11 mouse cellular contexts compared by ENCODE assay signal in genomic region chrX:38428818-38429440, GRCm38 (mm10). TPM values are rescaled to one million over a fixed set of nuclear protein-coding genes. Genes with fewer than 3 reads are reported as not detected.
DNase-seq lines count a peak whose midpoint lies in the region; TF ChIP-seq lines count a peak whose summit lies in the region.
"Had no signal": no experiment of that assay in that cellular context is flagged by ENCODE, and none has a peak within 500 bp of the region (broad histone marks: within the 10 kb centered on the region; RNA-seq: fewer than 3 reads in every experiment).

No protein-coding gene starts in this region.

- 0 out of 2 replicates have a peak overlapping the region, but pooled peaks have one; percentile 28 for H3K27ac ChIP-seq in kidney, adult 2 months (ENCODE audit: insufficient read depth, low read depth, low read length)
- H3K27ac ChIP-seq in CH12.LX (ENCODE audit: insufficient read depth, low read depth) = peak overlapping the region; percentile 71
- H3K27ac ChIP-seq in embryonic fibroblast, embryonic 13.5 days (ENCODE audit: insufficient read depth, low read length) = peak overlapping the region; percentile 59
- H3K27ac ChIP-seq: embryonic facial prominence, embryonic 10.5 days; limb, embryonic 12.5 days had no signal

- peaks cover 8% of the 10 kb centered on the region for H3K36me3 ChIP-seq in kidney, adult 2 months (ENCODE audit: control insufficient read depth, insufficient read depth, low read length)
- H3K36me3 ChIP-seq in CH12.LX (replicated peaks in 1 of 2; ENCODE audit: control insufficient read depth in 1 of 2, insufficient read depth in 1 of 2, low read length in 1 of 2) = peaks cover 30 to 63% of the 10 kb centered on the region in 2 experiments

- TF ChIP-seq EP300 in CH12.LX (IDR thresholded peaks at IDR 0.05; ENCODE audit: low read length) = no peak

- no peaks in the 10 kb centered on the region; the same call in 1 of the 2 replicates for H3K4me1 ChIP-seq in kidney, adult 2 months (ENCODE audit: control insufficient read depth, insufficient read depth, low read length)
- H3K4me1 ChIP-seq in CH12.LX (ENCODE audit: control insufficient read depth in 1 of 2, insufficient read depth in 2 of 2) = peaks cover 3 to 21% of the 10 kb centered on the region in 2 experiments; a peak in 3 of 4 replicates
- H3K4me1 ChIP-seq in embryonic fibroblast, embryonic 13.5 days (ENCODE audit: control insufficient read depth, insufficient read depth, low read length) = peaks cover 4% of the 10 kb centered on the region
- H3K4me1 ChIP-seq: embryonic facial prominence, embryonic 10.5 days; limb, embryonic 12.5 days had no signal

- dilution Hi-C loops in CH12.LX (cut with MboI; ENCODE audit: extremely low pct_ligation_motif_present, extremely low pct_unique_long_range_greater_than_20kb, low sequenced_read_pairs) = no loop called here

- H3K27me3 ChIP-seq in kidney, adult 2 months (replicated peaks; ENCODE audit: control insufficient read depth, insufficient read depth, low read length) = no peaks in the 10 kb centered on the region
- H3K27me3 ChIP-seq in CH12.LX (replicated peaks) = no peaks in the 10 kb centered on the region
- H3K27me3 ChIP-seq: limb, embryonic 12.5 days had no signal

- H3K9me3 ChIP-seq in CH12.LX (replicated peaks; ENCODE audit: low read length) = no peaks in the 10 kb centered on the region
- H3K9me3 ChIP-seq: embryonic facial prominence, embryonic 10.5 days; limb, embryonic 12.5 days had no signal

- 22% methylated on average over 3 of the region's 3 CpGs for WGBS in kidney, adult 2 months

- H3K4me3 ChIP-seq in kidney, adult 2 months (ENCODE audit: insufficient read depth, low read depth, low read length) = no peak overlapping the region
- no peak overlapping the region for H3K4me3 ChIP-seq in CH12.LX (replicated peaks in 1 of 3; ENCODE audit: low read depth in 2 of 3, low read length in 2 of 3, poor library complexity in 1 of 3)
- H3K4me3 ChIP-seq in embryonic fibroblast, embryonic 13.5 days (ENCODE audit: insufficient read depth, low read length) = no peak overlapping the region
- H3K4me3 ChIP-seq: embryonic facial prominence, embryonic 10.5 days; limb, embryonic 12.5 days had no signal

- TF ChIP-seq CTCF in kidney, adult 2 months (conservative IDR thresholded peaks at IDR 0.05; ENCODE audit: insufficient read depth, insufficient read length, low read depth, low read length) = no peak
- no peak for TF ChIP-seq CTCF in CH12.LX (conservative IDR thresholded peaks at IDR 0.05 in 1 of 2, IDR thresholded peaks at IDR 0.05 in 1 of 2; ENCODE audit: low read depth in 2 of 2, low read length in 2 of 2)
- TF ChIP-seq CTCF in embryonic fibroblast, embryonic 13.5 days (IDR thresholded peaks at IDR 0.05; ENCODE audit: borderline replicate concordance, insufficient read depth, low read length) = no peak

- H3K79me2 ChIP-seq in CH12.LX (replicated peaks; ENCODE audit: control insufficient read depth, extremely low read depth, insufficient read depth, poor library complexity, severe bottlenecking) = no peaks in the 10 kb centered on the region

- H3K4me2 ChIP-seq in CH12.LX (ENCODE audit: insufficient read depth, low read depth, poor library complexity, severe bottlenecking) = peak overlapping the region; percentile 31; the same call in 1 of the 2 replicates
- H3K4me2 ChIP-seq: limb, embryonic 12.5 days had no signal

- DNase-seq in cerebellum, postnatal 25 days = peak; percentile 19 to 33
- no peak for DNase-seq in cerebellum, postnatal 4 days (ENCODE audit: low spot score in 2 of 2)
- peak; percentile 10 for DNase-seq in kidney, adult 2 months
- DNase-seq in kidney, adult 18-20 months = no peak
- DNase-seq in CH12.LX (ENCODE audit: extremely low read depth) = peak; percentile 6
- DNase-seq in thymus, postnatal 10 days (ENCODE audit: low spot score in 2 of 2) = no peak
- no peak for DNase-seq in natural killer cell, adult 2 months (ENCODE audit: low spot score in 2 of 2)
- DNase-seq: thymus, postnatal 25 days had no signal

- no peak for TF ChIP-seq POLR2A in kidney, adult 2 months (IDR thresholded peaks at IDR 0.05; ENCODE audit: low read depth, low read length)
- no peak for TF ChIP-seq POLR2A in CH12.LX (IDR thresholded peaks at IDR 0.05; ENCODE audit: low read depth, low read length)
- TF ChIP-seq POLR2A in embryonic fibroblast, embryonic 13.5 days (IDR thresholded peaks at IDR 0.05; ENCODE audit: low read depth, low read length) = no peak

- TF ChIP-seq RAD21 in CH12.LX (IDR thresholded peaks at IDR 0.05; ENCODE audit: low read depth, low read length) = no peak

- H3K9ac ChIP-seq in CH12.LX (ENCODE audit: insufficient read depth, low read depth) = no peak overlapping the region
- H3K9ac ChIP-seq: limb, embryonic 12.5 days had no signal

- in situ Hi-C loops in CH12.LX (cut with MboI; ENCODE audit: low pct_ligation_motif_present, low pct_unique_long_range_greater_than_20kb, low sequenced_read_pairs) = no loop called here

TF ChIP-seq in CH12.LX, 34 proteins besides CTCF, POLR2A, EP300 and RAD21:
- no peak for TF ChIP-seq ZNF384 (IDR thresholded peaks at IDR 0.05; ENCODE audit: low read depth, low read length)
- TF ChIP-seq GABPA (IDR thresholded peaks at IDR 0.05; ENCODE audit: insufficient replicate concordance, low read depth, low read length) = no peak
- no peak for TF ChIP-seq MYC (IDR thresholded peaks at IDR 0.05; ENCODE audit: low read depth, low read length)
- no peak for TF ChIP-seq E2F4 (IDR thresholded peaks at IDR 0.05; ENCODE audit: insufficient replicate concordance, low read depth, low read length)
- TF ChIP-seq ZKSCAN1 (IDR thresholded peaks at IDR 0.05; ENCODE audit: borderline replicate concordance, low read depth, low read length) = no peak
- TF ChIP-seq POLR2AphosphoS2 (IDR thresholded peaks at IDR 0.05; ENCODE audit: low read depth, low read length) = no peak
- TF ChIP-seq PAX5 (IDR thresholded peaks at IDR 0.05; ENCODE audit: low read length) = no peak
- no peak for TF ChIP-seq RCOR1 (conservative IDR thresholded peaks at IDR 0.05; ENCODE audit: low read depth, low read length)
- TF ChIP-seq ELF1 (IDR thresholded peaks at IDR 0.05; ENCODE audit: low read depth, low read length) = no peak
- TF ChIP-seq BHLHE40 (IDR thresholded peaks at IDR 0.05; ENCODE audit: low read depth, low read length) = no peak
- TF ChIP-seq MAFK (IDR thresholded peaks at IDR 0.05; ENCODE audit: insufficient replicate concordance, low read length) = no peak

RNA-seq across cellular contexts. Expression of gene Lamp2, which starts 27.3 kb away (rescaled TPM):
- polyA plus RNA-seq in kidney, adult 2 months (2012; rRNA removed) = 312 and 353 TPM in 2 replicates
- total RNA-seq in CH12.LX (2012; rRNA removed) (32.1 and 35.3 TPM in 2 replicates), CH12.LX (2014; rRNA removed) (66.2 and 72.9 TPM in 2 replicates)
- 65.5 and 79.9 TPM in 2 replicates for polyA plus RNA-seq in CH12.LX (2012; ENCODE audit: insufficient read length, low read depth)
- 485 and 547 TPM in 2 replicates for polyA plus RNA-seq in embryonic fibroblast, embryonic 13.5 days (2011; ENCODE audit: insufficient read length, low read depth, missing spikeins)

Comparison
In these comparisons a context has a peak if more than half of its experiments do, and no peak if none do; other contexts are left out.
1. DNase-seq: peak in cerebellum, postnatal 25 days (2 of 2), kidney, adult 2 months (single experiment) and CH12.LX (single experiment); none in cerebellum, postnatal 4 days (0 of 2), kidney, adult 18-20 months (single experiment), thymus, postnatal 10 days (0 of 2) and natural killer cell, adult 2 months (0 of 2).
2. Peak in every context shown above with its lines, with median percentiles within 50 percentile points of each other: H3K27ac ChIP-seq.